ENCODE assay signal across 8 mouse cellular contexts in the genomic region with DNA sequence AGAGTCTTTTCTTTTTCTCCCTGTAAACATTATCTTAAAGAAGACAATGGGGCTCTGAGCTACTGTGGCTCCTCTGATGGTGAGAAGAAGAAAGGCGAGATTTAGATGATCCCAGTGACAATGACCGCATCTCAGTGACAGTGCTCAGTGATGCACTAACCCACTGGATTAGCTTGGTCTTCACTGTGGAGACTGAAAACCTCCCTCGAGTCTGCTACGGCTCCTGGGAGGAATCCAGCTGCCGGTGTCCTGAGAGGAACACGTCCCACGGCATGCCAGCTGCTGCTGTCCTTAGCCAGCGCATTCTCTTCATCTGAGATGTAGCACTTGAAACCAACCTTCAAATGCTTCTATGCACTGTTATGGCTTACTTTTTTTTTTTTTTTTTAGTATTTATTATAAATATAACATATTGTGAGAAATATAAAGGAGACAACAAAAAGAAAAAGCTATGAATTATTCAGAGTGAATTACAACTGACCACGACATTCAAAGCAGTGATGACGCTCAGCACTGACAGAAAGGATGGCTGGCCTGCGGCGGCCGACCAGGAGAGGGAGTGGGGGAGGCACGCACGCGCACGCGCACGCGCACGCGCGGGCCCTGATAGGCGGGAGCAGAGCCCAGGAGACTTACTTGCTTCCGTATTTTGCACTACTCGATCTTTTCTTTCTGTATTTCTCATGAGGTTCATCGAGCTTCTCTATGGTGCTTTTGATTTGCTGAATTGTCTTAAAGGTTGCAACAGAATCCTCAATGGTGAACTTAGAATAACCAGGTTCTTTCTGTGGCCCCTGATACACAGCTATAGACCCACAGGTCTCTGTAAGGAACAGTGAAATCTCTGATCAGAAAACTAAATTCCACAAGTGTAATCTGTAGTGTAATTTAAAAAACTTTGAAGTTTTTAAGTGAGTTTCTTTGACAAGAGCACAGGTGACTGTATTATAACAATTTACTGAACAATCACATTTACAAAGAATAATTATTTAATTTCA. TPM values are rescaled to one million over a fixed set of nuclear protein-coding genes. Genes with fewer than 3 reads are reported as not detected.
DNase-seq lines count a peak whose midpoint lies in the region; ATAC-seq lines count a peak whose summit lies in the region.

No protein-coding gene starts in this region.

- peak overlapping the region; percentile 41 for H3K9ac ChIP-seq in forebrain, embryonic 11.5 days (ENCODE audit: low read length)

- H3K4me1 ChIP-seq in forebrain, embryonic 11.5 days (replicated peaks; ENCODE audit: control insufficient read depth, insufficient read depth, low read length) = no peaks in the 10 kb centered on the region

- no peaks in the 10 kb centered on the region for H3K27me3 ChIP-seq in forebrain, embryonic 11.5 days (ENCODE audit: control insufficient read depth, insufficient read depth, low read length)

- H3K4me2 ChIP-seq in forebrain, embryonic 11.5 days (ENCODE audit: low read depth, low read length, severe bottlenecking) = peak overlapping the region; percentile 40; the same call in 1 of the 2 replicates

- H3K4me3 ChIP-seq in forebrain, embryonic 11.5 days (ENCODE audit: low read depth, low read length) = peak overlapping the region; percentile 17

- H3K9me3 ChIP-seq in forebrain, embryonic 11.5 days (ENCODE audit: control insufficient read depth, low read length) = no peaks in the 10 kb centered on the region

- intact Hi-C loops in heart, postnatal 25 days (cut with DNase I) = loop anchor here (1.0 kb wide), 1 partner anchor 24 kb away; no protein-coding TSS in a partner anchor

- H3K36me3 ChIP-seq in forebrain, embryonic 11.5 days (ENCODE audit: control insufficient read depth, insufficient read depth, low read length) = no peaks in the 10 kb centered on the region

- peak; percentile 81 for DNase-seq in ZHBTc4 (ENCODE audit: low read depth, low spot score)
- peak; percentile 70 for DNase-seq in cerebellum, adult 11 months
- peak; percentile 84 for DNase-seq in forebrain, embryonic 11.5 days (ENCODE audit: low spot score)
- DNase-seq in heart, postnatal 25 days (ENCODE audit: low spot score) = peak; percentile 14
- peak; percentile 46 to 57 for DNase-seq in layer of hippocampus, postnatal 36 days
- peak; percentile 67 for DNase-seq in lung, postnatal 36 days
- DNase-seq in ovary, postnatal 36 days (ENCODE audit: low spot score) = peak; percentile 71

- ATAC-seq in forebrain, embryonic 11.5 days (replicated peaks; ENCODE audit: low FRiP score) = peak; percentile 85
- ATAC-seq in inflammation-experienced regulatory T-cells, adult 6 months = no peak

- 29% methylated on average over 27 of the region's 27 CpGs for WGBS in forebrain, embryonic 11.5 days

- H3K27ac ChIP-seq in forebrain, embryonic 11.5 days (ENCODE audit: low read depth, low read length) = no peak overlapping the region

RNA-seq across cellular contexts. Expression of a gene that starts 18.9 kb away (rescaled TPM):
- not detected in 2 replicates for polyA plus RNA-seq in forebrain, embryonic 11.5 days (2014; fragmentation: Nextera tagmentation; extraction: Ambion mirVana)
- total RNA-seq in heart, postnatal 25 days (2021) = not detected
- total RNA-seq in layer of hippocampus, postnatal 36 days (2021) = under 1 TPM; 0.17 to 0.43 TPM
- polyA plus RNA-seq in inflammation-experienced regulatory T-cells, adult 6 months (2017; shearing (Covaris generic)) = not detected

Comparison
In these comparisons a context has a peak if more than half of its experiments do, and no peak if none do; other contexts are left out.
1. DNase-seq: peak in every context shown above with its lines; median percentile 84 in forebrain, embryonic 11.5 days; 81 in ZHBTc4; 71 in ovary, postnatal 36 days; 70 in cerebellum, adult 11 months; 67 in lung, postnatal 36 days; 52 in layer of hippocampus, postnatal 36 days; 14 in heart, postnatal 25 days.